Mouse (Mus musculus): ENCODE results near the gene Sigmar1. TPM values are rescaled to one million over a fixed set of nuclear protein-coding genes. Genes with fewer than 3 reads are reported as not detected.
"Not testable (repeated sequence)": the region's sequence is repeated elsewhere in the genome, so short reads cannot be mapped to it uniquely, and the experiment has no call there.

Sigmar1 gene
- total RNA-seq, 4 experiments from 2014 or later: 20.9 to 23.8 (median 21.7) TPM

- no peak for DNase-seq (ENCODE audit: low spot score)
Observed at GRCm38 (mm10) chr4:41711705-41712375, 44.1 kb downstream of the Sigmar1 start.

- DNase-seq (ENCODE audit: low spot score): no peak
Observed at GRCm38 (mm10) chr4:41710229-41710628, 45.7 kb downstream of the Sigmar1 start.

GRCm38 (mm10) chr4:41708192-41708745, 47.7 kb downstream of the Sigmar1 start:
- DNase-seq (ENCODE audit: low spot score): peak; percentile 70

DNA sequence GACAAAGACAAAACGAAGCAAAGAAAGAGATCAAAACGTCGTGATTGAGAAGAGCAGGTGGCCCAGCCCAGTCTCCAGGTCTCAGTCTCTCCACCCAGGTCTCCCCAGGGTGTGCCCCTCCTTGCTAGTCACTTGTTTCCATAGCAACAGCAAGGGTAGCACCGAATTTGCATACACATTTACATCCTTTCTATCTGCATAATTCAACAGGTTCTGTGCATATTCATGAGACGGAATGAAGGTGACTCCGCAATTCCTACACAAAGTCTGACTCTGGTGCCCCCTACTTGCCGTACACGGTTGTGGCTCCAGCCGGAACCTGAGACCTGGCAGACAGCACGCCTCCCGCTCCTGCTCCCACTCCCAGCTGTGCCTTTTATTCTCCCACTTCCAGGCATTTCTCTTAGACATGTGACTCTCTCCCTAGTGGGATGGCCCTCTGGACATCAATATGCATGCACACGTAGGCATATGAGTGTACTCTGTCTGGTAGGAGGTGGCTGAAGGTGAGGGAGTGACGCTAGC, 48.9 kb downstream of the Sigmar1 start:
- no peak for DNase-seq (ENCODE audit: low spot score)

- no peak for DNase-seq (ENCODE audit: low spot score)
Observed at GRCm38 (mm10) chr4:41705922-41706754, 49.8 kb downstream of the Sigmar1 start.

GRCm38 (mm10) chr4:41704651-41705050, 51.3 kb downstream of the Sigmar1 start:
- no peak for DNase-seq (ENCODE audit: low spot score)

- not testable (repeated sequence) for DNase-seq (ENCODE audit: low spot score)
Observed at GRCm38 (mm10) chr4:41702226-41702625, 53.7 kb downstream of the Sigmar1 start.

- DNase-seq (ENCODE audit: low spot score): not testable (repeated sequence)
Observed at GRCm38 (mm10) chr4:41700224-41700623, 55.7 kb downstream of the Sigmar1 start.

- DNase-seq (ENCODE audit: low spot score): not testable (repeated sequence)
Observed at GRCm38 (mm10) chr4:41699783-41700182, 56.2 kb downstream of the Sigmar1 start, which contains the start of gene Il11ra1. Il11ra1 (plus strand) TSS chr4:41699989.

- not testable (repeated sequence) for DNase-seq (ENCODE audit: low spot score)
Observed at GRCm38 (mm10) chr4:41698421-41699016, 57.4 kb downstream of the Sigmar1 start.

GRCm38 (mm10) chr4:41696930-41697841, 58.8 kb downstream of the Sigmar1 start, which contains the start of gene Cntfr:
Cntfr (minus strand) TSS chr4:41697089.
- DNase-seq (ENCODE audit: low spot score): peak; percentile 79

DNA sequence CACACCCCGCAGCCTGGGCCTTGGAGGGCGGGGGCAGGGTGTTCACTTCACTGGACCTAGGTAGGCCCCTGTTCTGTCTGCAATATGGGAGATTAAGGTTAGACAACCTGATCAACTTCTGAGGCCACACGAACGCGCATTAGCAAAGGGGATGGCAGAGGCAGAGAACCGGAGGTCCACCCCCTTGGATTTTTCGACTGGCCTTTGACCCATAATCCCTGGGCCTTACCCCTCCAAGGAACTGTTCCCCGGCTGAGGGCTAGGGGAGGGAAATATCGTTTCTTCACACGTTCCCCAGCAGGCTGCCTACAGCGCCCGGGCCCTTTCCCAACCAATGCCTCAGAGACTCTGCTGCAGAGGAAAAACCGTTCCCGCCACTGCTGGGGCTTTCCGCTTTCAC, 59.5 kb downstream of the Sigmar1 start:
- DNase-seq (ENCODE audit: low spot score): not testable (repeated sequence)

GRCm38 (mm10) chr4:41695800-41696199, 60.2 kb downstream of the Sigmar1 start:
- not testable (repeated sequence) for DNase-seq (ENCODE audit: low spot score)

GRCm38 (mm10) chr4:41693511-41693910, 62.4 kb downstream of the Sigmar1 start:
- DNase-seq (ENCODE audit: low spot score): not testable (repeated sequence)

DNA sequence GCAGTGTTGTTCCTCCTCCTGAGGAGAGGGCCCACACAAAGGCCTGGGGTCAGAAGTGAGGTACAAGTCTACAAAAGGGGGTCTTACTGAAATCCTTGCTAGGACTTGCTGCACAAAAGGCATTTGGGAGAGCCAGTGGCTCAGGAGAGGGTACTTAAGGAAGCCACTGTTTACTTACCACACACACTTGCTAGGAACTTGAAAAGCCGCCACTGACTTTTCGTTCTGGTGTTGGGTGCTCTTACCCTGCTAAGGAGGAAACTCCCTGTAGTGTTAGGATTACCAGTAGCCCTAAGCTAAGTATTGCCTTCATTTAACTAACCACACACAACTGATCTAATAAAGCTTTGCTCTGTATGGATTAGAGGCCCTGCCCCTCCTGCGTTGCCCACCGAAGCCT, 65.9 kb downstream of the Sigmar1 start:
- DNase-seq (ENCODE audit: low spot score): not testable (repeated sequence)

DNA sequence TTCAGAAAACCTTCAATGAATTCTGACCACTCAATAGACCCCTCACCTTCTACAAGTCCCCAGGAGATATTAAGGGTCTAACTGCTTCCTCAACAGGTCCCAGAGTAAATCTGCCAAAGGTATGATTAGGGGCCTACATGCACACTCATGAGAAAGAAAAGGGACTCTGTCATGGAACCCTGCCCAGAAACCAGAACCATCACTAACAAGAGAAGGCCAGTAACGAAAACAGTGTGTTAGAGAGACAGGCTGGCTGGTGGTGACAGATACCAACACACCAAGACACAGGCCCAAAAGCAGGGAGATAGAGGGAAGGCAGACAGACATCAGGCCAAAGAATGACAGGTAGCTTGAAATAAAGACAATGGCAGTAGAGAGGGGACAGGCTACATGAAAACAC, 67.4 kb downstream of the Sigmar1 start:
- DNase-seq (ENCODE audit: low spot score): not testable (repeated sequence)
